Mouse (Mus musculus): Measurements from ENCODE around the gene Lgals3. TPM values are rescaled to one million over a fixed set of nuclear protein-coding genes. Genes with fewer than 3 reads are reported as not detected.

Lgals3 gene
- polyA plus RNA-seq, 1 experiment from 2014 or later = 8.5 TPM

DNA sequence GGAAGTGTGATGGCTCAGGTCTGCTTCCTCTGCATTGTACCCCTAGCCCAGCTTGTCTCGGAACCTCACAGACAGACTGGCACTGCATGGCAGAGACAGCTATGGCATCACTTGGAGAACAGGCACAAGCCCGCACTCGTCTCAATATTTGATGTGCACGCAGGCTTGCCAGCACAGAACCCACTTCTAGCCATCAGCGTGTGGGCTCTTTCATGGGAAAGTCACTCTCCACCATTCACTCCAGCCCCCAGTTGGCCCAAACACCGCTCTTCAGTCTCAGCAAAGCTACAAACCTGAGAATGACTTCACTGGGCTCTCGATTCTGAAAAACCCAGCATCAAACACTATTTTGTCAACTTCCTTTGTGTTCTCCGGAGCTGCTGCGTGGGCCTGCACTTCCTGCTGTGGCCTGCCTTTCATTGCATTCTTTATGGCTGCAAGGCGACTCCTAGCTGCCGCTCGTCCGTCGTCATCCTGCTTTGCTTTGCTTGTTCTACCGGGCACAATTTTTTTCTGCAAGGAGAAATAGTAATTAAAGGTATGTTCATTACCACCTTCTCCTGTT lies 28.0 kb downstream of the Lgals3 start:
- H3K9me3 ChIP-seq (ENCODE audit: control insufficient read depth, low read length) = no peaks in the 10 kb centered on the region

DNA sequence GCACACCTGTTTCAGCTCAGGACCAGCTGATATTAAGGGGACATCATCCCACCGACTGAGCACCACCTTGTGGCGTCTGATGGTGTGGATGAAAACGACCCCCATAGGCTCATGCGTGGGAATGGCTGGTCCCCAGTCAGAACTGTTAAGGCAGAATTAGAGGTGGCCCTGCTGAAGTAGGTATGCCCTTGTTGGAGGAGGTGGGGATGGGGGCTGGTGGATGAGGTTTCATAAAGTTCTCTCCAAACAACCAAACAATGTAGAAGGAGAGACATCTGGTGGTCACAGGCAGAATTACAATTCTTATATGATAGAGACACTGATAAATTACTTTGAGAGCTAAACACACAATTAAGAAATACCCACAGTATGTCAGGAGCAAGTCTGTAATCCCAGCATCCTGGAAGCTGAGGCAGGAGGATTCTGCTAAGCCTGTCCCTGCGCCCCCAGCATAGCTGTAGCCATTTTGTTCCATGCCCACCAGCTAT lies 28.7 kb downstream of the Lgals3 start:
- peaks cover 89% of the 10 kb centered on the region for H3K36me3 ChIP-seq (ENCODE audit: control insufficient read depth, insufficient read depth, low read length)
- no peaks in the 10 kb centered on the region for H3K27me3 ChIP-seq (replicated peaks; ENCODE audit: control insufficient read depth, insufficient read depth, low read length)
- H3K9ac ChIP-seq (ENCODE audit: low read length) = no peak overlapping the region
- no peaks in the 10 kb centered on the region for H3K4me1 ChIP-seq (replicated peaks; ENCODE audit: control insufficient read depth, insufficient read depth, low read length)
- H3K9me3 ChIP-seq (ENCODE audit: control insufficient read depth, low read length) = no peaks in the 10 kb centered on the region
- WGBS = 71% methylated on average over 5 of the region's 5 CpGs
- H3K4me3 ChIP-seq (ENCODE audit: low read depth, low read length) = no peak overlapping the region
- DNase-seq (ENCODE audit: low spot score) = peak; percentile 62
- H3K27ac ChIP-seq (ENCODE audit: low read depth) = no peak overlapping the region
- 0 out of 2 replicates have a peak, but pooled peaks have one; percentile 32 for ATAC-seq (replicated peaks; ENCODE audit: low FRiP score, low TSS enrichment, low read depth)
- H3K4me2 ChIP-seq (ENCODE audit: low read length) = no peak overlapping the region

More for the DNA sequence above, 28.0 kb downstream of the Lgals3 start:
- DNase-seq (ENCODE audit: low spot score) = no peak
- no peak overlapping the region for H3K4me2 ChIP-seq (ENCODE audit: low read length)
- H3K27me3 ChIP-seq (replicated peaks; ENCODE audit: control insufficient read depth, insufficient read depth, low read length) = no peaks in the 10 kb centered on the region
- H3K27ac ChIP-seq (ENCODE audit: low read depth) = no peak overlapping the region
- H3K9ac ChIP-seq (ENCODE audit: low read length) = no peak overlapping the region
- no peaks in the 10 kb centered on the region for H3K4me1 ChIP-seq (replicated peaks; ENCODE audit: control insufficient read depth, insufficient read depth, low read length)
- no peak overlapping the region for H3K4me3 ChIP-seq (ENCODE audit: low read depth, low read length)
- 93% methylated on average over 15 of the region's 15 CpGs for WGBS
- H3K36me3 ChIP-seq (ENCODE audit: control insufficient read depth, insufficient read depth, low read length) = peaks cover 91% of the 10 kb centered on the region
- no peak for ATAC-seq (replicated peaks; ENCODE audit: low FRiP score, low TSS enrichment, low read depth)

DNA sequence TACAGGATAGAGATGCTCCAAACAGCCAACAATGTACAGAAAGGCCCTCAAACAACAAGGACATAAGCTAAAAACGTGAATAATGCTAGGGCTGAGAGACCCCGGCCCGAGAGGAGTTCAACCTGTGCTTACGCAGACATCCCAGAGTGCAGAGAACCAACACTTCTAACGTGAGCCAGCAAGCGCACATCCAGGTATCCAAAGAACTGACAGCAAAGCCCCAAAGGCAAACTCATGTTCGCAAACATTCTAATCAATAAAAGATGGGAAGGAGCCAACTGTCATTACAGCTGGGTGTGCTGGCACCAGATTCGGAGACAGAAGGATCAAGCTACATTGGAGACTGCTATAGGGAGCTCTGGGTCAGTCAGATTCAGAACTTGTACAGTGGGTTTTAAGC lies 35.2 kb downstream of the Lgals3 start:
- no peak overlapping the region for H3K4me2 ChIP-seq (ENCODE audit: low read length)
- H3K4me1 ChIP-seq (replicated peaks; ENCODE audit: control insufficient read depth, insufficient read depth, low read length) = no peaks in the 10 kb centered on the region
- no peak overlapping the region for H3K9ac ChIP-seq (ENCODE audit: low read length)
- DNase-seq (ENCODE audit: low spot score) (no peak), ATAC-seq (replicated peaks; ENCODE audit: low FRiP score, low TSS enrichment, low read depth) (no peak)
- H3K27ac ChIP-seq (ENCODE audit: low read depth) = no peak overlapping the region
- 94% methylated on average over 8 of the region's 8 CpGs for WGBS
- peaks cover 88% of the 10 kb centered on the region for H3K36me3 ChIP-seq (ENCODE audit: control insufficient read depth, insufficient read depth, low read length)
- no peak overlapping the region for H3K4me3 ChIP-seq (ENCODE audit: low read depth, low read length)
- no peaks in the 10 kb centered on the region for H3K27me3 ChIP-seq (replicated peaks; ENCODE audit: control insufficient read depth, insufficient read depth, low read length)
- no peaks in the 10 kb centered on the region for H3K9me3 ChIP-seq (ENCODE audit: control insufficient read depth, low read length)

DNA sequence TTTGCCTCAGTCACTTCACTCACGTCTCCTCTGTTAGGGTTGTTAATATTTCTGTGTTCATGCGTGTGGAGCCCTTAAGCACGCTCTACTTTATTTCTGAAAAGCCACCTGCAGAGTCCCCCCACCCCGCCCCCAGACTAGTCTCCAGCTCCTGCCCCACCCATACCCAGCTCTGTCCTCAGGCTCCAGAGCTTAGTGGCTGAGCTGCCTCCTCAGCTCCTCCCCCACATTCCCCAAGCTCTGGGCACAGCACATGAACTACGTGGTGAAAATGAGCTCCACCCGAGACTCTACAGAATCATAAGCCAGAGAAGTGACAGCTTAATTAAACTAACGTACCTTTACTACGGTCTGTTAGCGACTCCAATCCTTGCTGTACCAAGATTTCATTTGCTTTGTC lies 38.4 kb downstream of the Lgals3 start:
- ATAC-seq (replicated peaks; ENCODE audit: low FRiP score, low TSS enrichment, low read depth) = no peak
- no peak for DNase-seq (ENCODE audit: low spot score)
- 87% methylated on average over 9 of the region's 9 CpGs for WGBS
- Histone ChIP-seq H3K4me2 (ENCODE audit: low read length) (no peak overlapping the region), H3K9ac (ENCODE audit: low read length) (no peak overlapping the region), H3K27me3 (replicated peaks; ENCODE audit: control insufficient read depth, insufficient read depth, low read length) (no peaks in the 10 kb centered on the region), H3K4me1 (replicated peaks; ENCODE audit: control insufficient read depth, insufficient read depth, low read length) (no peaks in the 10 kb centered on the region), H3K9me3 (ENCODE audit: control insufficient read depth, low read length) (no peaks in the 10 kb centered on the region), H3K4me3 (ENCODE audit: low read depth, low read length) (no peak overlapping the region), H3K36me3 (ENCODE audit: control insufficient read depth, insufficient read depth, low read length) (peaks cover 93% of the 10 kb centered on the region), H3K27ac (ENCODE audit: low read depth) (no peak overlapping the region)

DNA sequence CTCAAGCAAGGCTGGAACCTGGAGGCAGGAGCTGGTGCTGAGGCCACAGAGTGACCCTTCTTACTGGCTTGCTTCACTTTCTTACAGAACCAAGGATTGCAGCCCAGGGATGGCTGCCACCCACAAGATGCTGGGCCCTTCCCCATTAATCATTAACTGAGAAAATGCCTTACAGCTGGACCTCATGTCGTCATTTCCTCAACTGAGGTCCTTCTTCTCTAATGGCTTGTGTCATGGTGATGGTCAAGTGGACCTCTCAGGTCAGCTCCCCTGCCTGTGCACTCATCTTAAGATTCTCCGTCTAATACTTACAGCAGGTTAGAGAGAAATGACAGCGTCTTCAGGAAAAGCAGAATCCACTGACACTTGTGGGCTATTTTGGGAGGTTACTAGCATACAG lies 49.8 kb downstream of the Lgals3 start:
- Histone ChIP-seq H3K27ac (ENCODE audit: low read depth) (no peak overlapping the region), H3K9ac (ENCODE audit: low read length) (peak overlapping the region; percentile 49), H3K4me1 (replicated peaks; ENCODE audit: control insufficient read depth, insufficient read depth, low read length) (peaks cover 10% of the 10 kb centered on the region), H3K27me3 (replicated peaks; ENCODE audit: control insufficient read depth, insufficient read depth, low read length) (no peaks in the 10 kb centered on the region), H3K4me3 (ENCODE audit: low read depth, low read length) (peak overlapping the region; percentile 61), H3K36me3 (ENCODE audit: control insufficient read depth, insufficient read depth, low read length) (peaks cover 37% of the 10 kb centered on the region), H3K4me2 (ENCODE audit: low read length) (peak overlapping the region; percentile 77), H3K9me3 (ENCODE audit: control insufficient read depth, low read length) (no peaks in the 10 kb centered on the region)
- WGBS = 32% methylated on average over 3 of the region's 3 CpGs
- DNase-seq (ENCODE audit: low spot score) = no peak
- 0 out of 2 replicates have a peak, but pooled peaks have one; percentile 4 for ATAC-seq (replicated peaks; ENCODE audit: low FRiP score, low TSS enrichment, low read depth)

DNA sequence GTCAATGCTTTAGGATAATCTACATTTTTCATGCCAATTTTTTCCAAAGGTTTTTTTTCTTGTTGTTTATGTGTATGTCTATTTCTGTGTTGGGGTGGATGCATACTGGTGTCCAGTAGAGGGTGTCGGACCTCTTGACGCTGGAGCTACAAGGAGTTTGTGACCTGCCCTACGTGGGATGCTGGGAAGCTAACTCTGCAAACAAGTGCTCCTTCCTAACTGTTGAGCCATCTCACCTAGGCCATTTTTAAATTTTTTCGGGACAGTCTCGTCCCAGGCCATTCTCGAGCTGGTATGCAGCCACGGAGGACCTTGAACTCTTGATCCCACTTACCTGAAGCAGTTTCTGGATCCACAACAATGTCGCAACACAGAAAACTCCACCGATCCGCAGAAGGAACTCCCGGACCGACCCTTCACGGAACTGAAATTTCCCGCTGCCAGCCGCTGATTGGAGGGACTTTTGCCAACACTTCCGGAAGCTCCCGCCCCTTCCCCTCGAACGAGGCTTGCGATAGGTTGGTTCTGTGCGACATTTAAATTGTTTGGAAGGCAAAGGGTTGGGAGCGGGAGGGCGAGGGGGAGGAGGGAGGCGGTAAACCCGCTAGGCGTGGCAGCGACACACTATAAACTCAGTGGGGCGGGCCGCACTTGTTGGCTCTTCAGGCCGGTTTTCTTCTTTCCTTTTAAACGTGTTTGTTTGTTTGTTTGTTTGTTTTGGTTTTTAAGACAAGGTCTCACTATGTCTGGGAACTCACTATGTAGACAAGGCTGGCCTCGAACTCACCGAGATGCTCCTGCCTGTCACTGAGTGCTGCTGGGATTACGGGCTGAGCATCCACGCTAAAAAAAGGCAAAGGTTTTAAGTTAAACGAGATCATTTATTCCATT lies 50.5 kb downstream of the Lgals3 start, which contains the start of gene Dlgap5:
Gene Dlgap5, minus strand, starts transcription at position 633 of the 891 bp plus-strand sequence.
- peak within 1 kb of the TSS; percentile 77 for H3K4me2 ChIP-seq (ENCODE audit: low read length)
- H3K4me1 ChIP-seq (replicated peaks; ENCODE audit: control insufficient read depth, insufficient read depth, low read length) = peaks cover 10% of the 10 kb centered on the region
- H3K27ac ChIP-seq (ENCODE audit: low read depth) = peak within 1 kb of the TSS; percentile 45; the same call in 1 of the 2 replicates
- ATAC-seq (replicated peaks; ENCODE audit: low FRiP score, low TSS enrichment, low read depth) (peak; percentile 93), DNase-seq (ENCODE audit: low spot score) (peak; percentile 96)
- H3K9ac ChIP-seq (ENCODE audit: low read length) = peak within 1 kb of the TSS; percentile 49
- WGBS = 1% methylated on average over 36 of the region's 36 CpGs
- H3K36me3 ChIP-seq (ENCODE audit: control insufficient read depth, insufficient read depth, low read length) = peaks cover 30% of the 10 kb centered on the region
- no peaks in the 10 kb centered on the region for H3K9me3 ChIP-seq (ENCODE audit: control insufficient read depth, low read length)
- no peaks in the 10 kb centered on the region for H3K27me3 ChIP-seq (replicated peaks; ENCODE audit: control insufficient read depth, insufficient read depth, low read length)
- H3K4me3 ChIP-seq (ENCODE audit: low read depth, low read length) = peak within 1 kb of the TSS; percentile 61

DNA sequence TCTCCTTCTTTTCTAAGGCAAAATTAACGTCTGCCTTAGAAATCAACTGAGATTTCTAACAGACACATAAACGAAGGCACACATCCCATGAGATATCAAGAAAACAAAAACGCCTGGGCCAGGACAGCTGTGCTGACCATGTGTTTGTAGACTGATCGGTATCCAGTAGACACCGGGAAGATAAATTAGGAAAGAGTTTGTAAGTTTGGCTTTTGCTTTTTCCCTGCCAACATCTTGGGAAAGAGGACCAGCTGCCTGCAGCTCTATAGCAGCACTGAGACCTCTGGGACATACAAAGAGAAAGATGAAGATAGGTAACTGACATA lies 51.1 kb downstream of the Lgals3 start:
- H3K9ac ChIP-seq (ENCODE audit: low read length) = peak overlapping the region; percentile 38; the same call in 1 of the 2 replicates
- H3K36me3 ChIP-seq (ENCODE audit: control insufficient read depth, insufficient read depth, low read length) = peaks cover 25% of the 10 kb centered on the region
- no peaks in the 10 kb centered on the region for H3K27me3 ChIP-seq (replicated peaks; ENCODE audit: control insufficient read depth, insufficient read depth, low read length)
- H3K4me3 ChIP-seq (ENCODE audit: low read depth, low read length) = peak overlapping the region; percentile 61
- peaks cover 10% of the 10 kb centered on the region for H3K4me1 ChIP-seq (replicated peaks; ENCODE audit: control insufficient read depth, insufficient read depth, low read length)
- DNase-seq (ENCODE audit: low spot score) (no peak), ATAC-seq (replicated peaks; ENCODE audit: low FRiP score, low TSS enrichment, low read depth) (no peak)
- WGBS = 31% methylated on average over 5 of the region's 5 CpGs
- peak overlapping the region; percentile 45; the same call in 1 of the 2 replicates for H3K27ac ChIP-seq (ENCODE audit: low read depth)
- H3K4me2 ChIP-seq (ENCODE audit: low read length) = peak overlapping the region; percentile 77
- H3K9me3 ChIP-seq (ENCODE audit: control insufficient read depth, low read length) = no peaks in the 10 kb centered on the region

DNA sequence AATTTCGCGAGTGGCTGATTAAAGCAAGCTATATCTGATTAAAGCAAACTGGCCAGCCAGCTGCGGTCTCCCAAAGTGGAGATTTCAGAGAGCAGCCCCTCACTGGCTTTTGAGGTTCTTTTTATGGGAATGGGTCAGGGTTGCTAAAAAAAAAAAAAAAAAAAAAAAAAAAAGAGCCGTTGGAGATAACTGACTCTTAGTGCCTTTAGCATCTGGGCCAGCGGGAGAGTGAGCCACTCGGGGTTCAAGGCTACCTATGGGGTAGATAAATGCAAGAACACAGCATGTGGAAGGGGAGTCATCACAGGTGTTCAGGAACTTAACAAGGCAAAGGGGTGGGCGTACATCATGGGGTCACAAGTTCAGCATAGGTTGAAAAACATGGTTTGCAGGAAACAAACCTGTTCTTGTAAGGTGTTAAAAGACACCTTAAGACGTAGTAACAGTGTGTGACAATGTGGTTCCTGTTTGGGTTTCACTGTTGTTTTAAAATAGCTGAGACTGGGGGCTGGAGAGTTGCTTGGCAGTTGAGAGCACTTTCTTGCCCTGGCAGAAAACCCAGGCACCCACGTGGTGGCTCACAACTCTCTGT lies 51.6 kb downstream of the Lgals3 start:
- Histone ChIP-seq H3K27me3 (replicated peaks; ENCODE audit: control insufficient read depth, insufficient read depth, low read length) (no peaks in the 10 kb centered on the region), H3K36me3 (ENCODE audit: control insufficient read depth, insufficient read depth, low read length) (peaks cover 20% of the 10 kb centered on the region), H3K4me2 (ENCODE audit: low read length) (no peak overlapping the region), H3K4me3 (ENCODE audit: low read depth, low read length) (no peak overlapping the region), H3K9me3 (ENCODE audit: control insufficient read depth, low read length) (no peaks in the 10 kb centered on the region), H3K4me1 (replicated peaks; ENCODE audit: control insufficient read depth, insufficient read depth, low read length) (peaks cover 10% of the 10 kb centered on the region), H3K27ac (ENCODE audit: low read depth) (peak overlapping the region; percentile 45; the same call in 1 of the 2 replicates), H3K9ac (ENCODE audit: low read length) (no peak overlapping the region)
- DNase-seq (ENCODE audit: low spot score) (no peak), ATAC-seq (replicated peaks; ENCODE audit: low FRiP score, low TSS enrichment, low read depth) (no peak)
- 86% methylated on average over 9 of the region's 9 CpGs for WGBS

Data from intestine, embryonic 14.5 days (tissue).